Mouse (Mus musculus): Measurements from ENCODE around the gene Ppia.

DNA sequence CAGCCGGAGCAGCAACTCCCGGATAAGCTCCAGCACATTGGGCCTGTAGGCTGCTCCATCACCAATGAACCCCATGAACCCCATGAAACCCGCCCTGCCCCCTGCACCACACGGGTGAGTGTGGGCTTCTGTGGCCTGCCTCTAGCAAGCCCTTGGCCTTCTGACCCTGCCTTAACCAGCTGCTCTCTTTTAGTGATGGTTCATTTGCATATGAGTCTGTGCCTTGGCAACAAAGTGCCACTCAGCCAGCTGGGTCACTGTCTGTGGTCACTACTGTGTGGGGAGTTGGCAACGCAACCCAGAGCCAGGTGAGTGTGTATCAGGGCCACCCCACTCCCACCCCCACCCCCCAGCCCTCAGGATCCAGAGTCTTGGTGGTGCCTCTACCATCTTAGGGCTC lies 19.7 kb upstream of the Ppia start:
- TF ChIP-seq CTCF (IDR thresholded peaks at IDR 0.05; ENCODE audit: low read depth, low read length) (no peak), GATA1 (IDR thresholded peaks at IDR 0.05; ENCODE audit: borderline replicate concordance, low read length) (no peak), TAL1 (conservative IDR thresholded peaks at IDR 0.05; ENCODE audit: low read depth, low read length) (no peak), POLR2AphosphoS5 (IDR thresholded peaks at IDR 0.05; ENCODE audit: insufficient replicate concordance, low read depth, low read length) (no peak), GATA2 (IDR thresholded peaks at IDR 0.05; ENCODE audit: borderline replicate concordance, low read depth, low read length) (no peak)

Data from G1E (cell line).